Mouse (Mus musculus): ENCODE data around the gene Adamts13.
A peak's percentile ranks its signal among the peaks of the same experiment; 100 is the strongest.

Adamts13 gene

DNA sequence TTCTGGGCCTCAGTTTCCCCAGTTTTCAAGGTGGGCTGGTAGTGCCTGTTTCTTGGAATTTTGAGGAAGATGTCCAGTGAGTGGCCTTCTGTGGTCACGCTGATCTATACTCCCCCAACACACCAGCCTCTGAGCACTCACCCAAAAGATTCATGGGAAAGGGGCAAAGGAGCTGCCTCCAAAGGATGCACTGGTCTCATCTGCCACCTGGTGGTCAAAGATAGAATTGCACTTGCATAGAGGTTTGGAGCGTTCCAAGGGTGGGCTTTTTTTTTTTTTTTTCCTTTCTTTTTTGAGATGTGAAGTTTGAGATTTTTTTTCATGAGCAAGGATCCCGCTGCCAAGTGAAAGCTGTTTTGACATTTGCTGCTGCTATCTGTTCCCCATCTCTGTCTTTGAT, 65.4 kb downstream of the Adamts13 start:
- DNase-seq (ENCODE audit: low spot score) = peak; percentile 85

DNA sequence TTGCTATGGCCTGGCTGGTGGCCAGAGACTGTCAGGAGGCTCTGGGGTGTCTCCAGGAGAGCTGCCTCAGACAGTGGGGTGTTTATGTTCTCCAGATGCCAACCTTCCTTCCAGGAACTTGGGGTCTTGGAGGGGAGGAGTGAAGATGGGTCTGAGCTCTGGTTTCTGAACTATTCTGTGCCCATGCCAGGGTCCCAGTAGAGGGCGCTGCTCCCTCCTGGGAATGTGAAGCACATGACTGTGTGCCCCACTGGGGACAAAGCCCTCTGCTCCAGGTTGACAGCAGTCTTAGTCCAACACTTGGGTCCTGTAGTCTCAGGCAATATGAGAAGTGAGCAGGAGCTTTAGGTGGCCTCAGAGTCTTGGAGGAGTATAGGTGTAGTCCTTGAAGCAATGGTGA, 66.1 kb downstream of the Adamts13 start:
- DNase-seq (ENCODE audit: low spot score) = no peak

- DNase-seq (ENCODE audit: low spot score) = no peak
Observed at GRCm38 (mm10) chr2:27042131-27042844, 69.1 kb downstream of the Adamts13 start.

- peak; percentile 93 for DNase-seq (ENCODE audit: low spot score)
Observed at GRCm38 (mm10) chr2:27043461-27043860, 70.2 kb downstream of the Adamts13 start.

GRCm38 (mm10) chr2:27044166-27044565, 71.0 kb downstream of the Adamts13 start:
- no peak for DNase-seq (ENCODE audit: low spot score)

GRCm38 (mm10) chr2:27044641-27045040, 71.4 kb downstream of the Adamts13 start:
- DNase-seq (ENCODE audit: low spot score) = no peak

- no peak for DNase-seq (ENCODE audit: low spot score)
Observed at GRCm38 (mm10) chr2:27045979-27046770, 73.0 kb downstream of the Adamts13 start.

DNA sequence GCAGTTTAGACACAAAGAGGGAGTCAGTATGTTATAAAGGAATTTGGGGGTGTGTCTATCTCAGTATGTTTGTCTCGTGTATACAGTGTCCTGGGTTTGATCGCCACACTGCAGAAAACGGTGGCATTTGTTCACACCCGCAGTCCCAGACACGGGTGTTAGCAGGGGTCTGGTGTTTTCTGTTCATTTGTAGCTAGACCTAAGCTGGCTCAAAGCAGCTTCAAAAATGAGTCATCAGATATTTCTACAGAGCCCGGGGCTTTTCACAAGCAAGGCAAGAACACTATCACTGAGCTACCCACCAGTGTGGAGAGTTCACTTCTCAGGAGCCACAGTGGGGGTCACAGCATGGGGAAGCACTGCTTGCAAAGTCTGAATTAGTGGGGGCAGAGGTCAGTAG, 76.2 kb downstream of the Adamts13 start:
- DNase-seq (ENCODE audit: low spot score) = no peak

DNA sequence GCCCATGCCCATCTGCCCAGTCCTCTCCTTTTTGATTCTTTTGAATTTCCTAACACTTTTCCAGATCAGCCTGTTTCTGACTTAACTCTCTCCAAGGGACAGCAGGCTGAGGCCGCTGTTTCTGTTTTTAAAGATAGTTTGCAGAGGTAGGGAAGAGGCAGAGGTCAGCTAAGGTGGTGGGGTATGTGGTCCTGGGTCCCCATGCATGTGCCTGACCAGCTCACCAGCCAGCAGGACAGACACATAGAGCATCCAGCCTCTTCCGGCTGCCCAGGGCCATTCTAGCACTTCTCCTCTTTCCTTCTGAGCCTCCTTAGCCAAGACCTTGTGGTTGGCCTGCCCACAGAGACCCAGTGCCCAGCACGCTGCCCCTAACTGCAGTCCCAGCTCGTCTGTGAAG, 85.0 kb downstream of the Adamts13 start:
- no peak for DNase-seq (ENCODE audit: low spot score)

- DNase-seq (ENCODE audit: low spot score) = no peak
Observed at GRCm38 (mm10) chr2:27058751-27059150, 85.5 kb downstream of the Adamts13 start.

DNA sequence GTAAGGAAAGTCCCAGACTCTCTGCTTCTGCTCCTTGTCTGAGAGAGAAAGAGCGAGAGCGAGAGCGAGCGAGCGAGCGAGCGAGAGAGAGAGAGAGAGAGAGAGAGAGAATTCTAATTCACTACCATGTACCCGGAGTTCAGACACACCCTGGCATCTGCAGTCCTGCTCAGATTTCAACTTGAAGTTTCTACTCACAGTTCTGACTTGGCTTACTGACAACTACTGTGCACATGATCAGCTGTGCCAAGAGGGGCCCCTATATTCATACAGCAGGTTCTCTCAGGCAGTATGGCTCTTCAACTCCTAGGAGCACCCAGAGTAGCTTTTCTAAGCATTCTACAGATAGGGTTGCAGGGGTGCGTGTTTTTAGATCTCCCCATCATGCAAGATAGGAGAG, 86.0 kb downstream of the Adamts13 start:
- DNase-seq (ENCODE audit: low spot score) = no peak
